Mouse (Mus musculus): Measurements from ENCODE around the gene Gclc. TPM values are rescaled to one million over a fixed set of nuclear protein-coding genes. Genes with fewer than 3 reads are reported as not detected.

Gene Gclc
- total RNA-seq, 4 experiments from 2014 or later, result 11.7 to 14.3 (median 12.5) TPM

Other genes with a start within 250 kb of the Gclc start
- gene Lrrc1, start 209.7 kb upstream of the Gclc start, total RNA-seq (2022), result 10 to 100 TPM; 15.5 to 19.9 (median 16.8) TPM
- gene Klhl31, start 118.0 kb upstream of the Gclc start, total RNA-seq (2022), result 100 to 1,000 TPM; 126 to 143 (median 134) TPM
- 10 to 100 TPM; 26.6 to 33.0 (median 29.9) TPM for gene Elovl5, start 162.8 kb downstream of the Gclc start, total RNA-seq (2022)

All from heart, adult 8-10 months (tissue).